Mouse (Mus musculus) mouse trophoblast stem cell (cell line): ENCODE results near the gene Cyp4f40.
"Not testable (repeated sequence)": the region's sequence is repeated elsewhere in the genome, so short reads cannot be mapped to it uniquely, and the experiment has no call there.

Source experiments
- in situ Hi-C, 2 experiments: fragments of 300-500 bp; cut with MseI, MboI; formaldehyde crosslinking; loops; 2 replicates in 1 of 2; 3 replicates in 1 of 2; pipeline ENCODE4 v1.15.1; 2025

The Cyp4f40 gene

DNA sequence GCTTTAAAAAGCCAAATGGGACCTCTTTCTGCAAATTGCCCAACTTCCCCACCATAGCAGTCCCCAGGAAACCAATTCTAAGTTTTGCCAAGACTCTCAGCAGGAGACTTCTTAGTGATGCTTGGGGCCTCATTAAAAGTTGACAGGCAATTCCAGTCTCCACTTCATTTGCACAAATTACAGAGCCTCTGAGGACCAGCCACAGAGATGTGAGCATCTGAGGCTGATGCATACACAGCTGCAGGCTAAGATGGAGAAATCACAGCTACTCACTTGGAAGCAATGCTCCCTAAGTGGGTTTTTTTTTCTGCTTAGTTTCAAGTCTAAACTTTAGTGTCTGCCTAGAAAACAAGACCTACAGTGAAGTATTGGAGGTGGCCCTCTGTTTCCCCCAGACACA lies 51.8 kb downstream of the Cyp4f40 start:
- in situ Hi-C loops, result not testable (repeated sequence)

DNA sequence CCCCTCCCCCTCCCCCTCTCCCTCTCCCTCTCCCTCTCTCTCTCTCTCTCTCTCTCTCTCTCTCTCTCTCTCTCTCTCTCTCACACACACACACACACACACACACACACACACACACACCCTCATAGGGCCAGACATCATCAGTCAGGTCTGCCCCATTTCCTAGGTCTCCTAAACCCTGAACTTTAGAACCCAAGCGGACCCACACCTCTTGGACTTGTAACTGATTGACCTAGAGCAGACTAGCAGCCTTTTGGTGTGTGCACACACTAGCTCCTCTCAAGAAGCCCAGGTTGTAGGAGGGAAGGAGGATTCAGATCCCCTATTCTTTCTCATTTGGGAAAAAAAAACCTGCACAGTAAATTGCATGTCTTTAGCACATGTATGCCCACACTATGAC lies 63.5 kb downstream of the Cyp4f40 start:
- in situ Hi-C loops, result not testable (repeated sequence)

DNA sequence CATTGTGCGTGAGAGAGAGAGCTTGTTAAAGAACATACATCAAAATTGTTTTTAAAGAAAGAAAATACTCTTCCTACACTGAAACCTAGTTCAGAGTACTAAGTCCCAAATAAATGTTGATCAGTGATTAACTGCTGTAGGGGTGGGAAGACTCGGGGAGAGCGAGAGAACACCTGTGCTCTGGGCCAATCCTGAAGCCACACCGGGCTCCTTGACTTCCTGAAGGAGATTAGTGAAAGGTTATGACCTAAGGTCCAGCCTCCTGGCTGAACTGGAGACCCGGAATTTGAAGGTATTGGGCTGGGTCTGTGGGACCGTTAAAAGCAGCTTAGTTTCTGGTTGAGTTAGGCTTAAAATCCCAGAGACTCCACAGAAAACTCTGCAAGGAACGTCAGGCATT lies 64.1 kb downstream of the Cyp4f40 start:
- in situ Hi-C loops, result no loop called here

DNA sequence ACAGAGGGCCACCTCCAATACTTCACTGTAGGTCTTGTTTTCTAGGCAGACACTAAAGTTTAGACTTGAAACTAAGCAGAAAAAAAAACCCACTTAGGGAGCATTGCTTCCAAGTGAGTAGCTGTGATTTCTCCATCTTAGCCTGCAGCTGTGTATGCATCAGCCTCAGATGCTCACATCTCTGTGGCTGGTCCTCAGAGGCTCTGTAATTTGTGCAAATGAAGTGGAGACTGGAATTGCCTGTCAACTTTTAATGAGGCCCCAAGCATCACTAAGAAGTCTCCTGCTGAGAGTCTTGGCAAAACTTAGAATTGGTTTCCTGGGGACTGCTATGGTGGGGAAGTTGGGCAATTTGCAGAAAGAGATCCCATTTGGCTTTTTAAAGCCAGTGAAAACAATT lies 67.7 kb downstream of the Cyp4f40 start:
- in situ Hi-C loops, result not testable (repeated sequence)
